Mouse (Mus musculus): ENCODE measurements around the gene Rcc1. TPM values are rescaled to one million over a fixed set of nuclear protein-coding genes. Genes with fewer than 3 reads are reported as not detected.

The Rcc1 gene
- 4.2 TPM for polyA plus RNA-seq (2014; fragmentation: Illumina TruSeq; extraction: RNeasy Lipid Tissue Mini Kit (QIAGEN cat#74804); ENCODE audit: low read depth, low replicate concordance)

GRCm38 (mm10) chr4:132353481-132353885 is at the start of gene Rcc1:
Gene Rcc1 (minus strand): TSS chr4:132353605.

DNA sequence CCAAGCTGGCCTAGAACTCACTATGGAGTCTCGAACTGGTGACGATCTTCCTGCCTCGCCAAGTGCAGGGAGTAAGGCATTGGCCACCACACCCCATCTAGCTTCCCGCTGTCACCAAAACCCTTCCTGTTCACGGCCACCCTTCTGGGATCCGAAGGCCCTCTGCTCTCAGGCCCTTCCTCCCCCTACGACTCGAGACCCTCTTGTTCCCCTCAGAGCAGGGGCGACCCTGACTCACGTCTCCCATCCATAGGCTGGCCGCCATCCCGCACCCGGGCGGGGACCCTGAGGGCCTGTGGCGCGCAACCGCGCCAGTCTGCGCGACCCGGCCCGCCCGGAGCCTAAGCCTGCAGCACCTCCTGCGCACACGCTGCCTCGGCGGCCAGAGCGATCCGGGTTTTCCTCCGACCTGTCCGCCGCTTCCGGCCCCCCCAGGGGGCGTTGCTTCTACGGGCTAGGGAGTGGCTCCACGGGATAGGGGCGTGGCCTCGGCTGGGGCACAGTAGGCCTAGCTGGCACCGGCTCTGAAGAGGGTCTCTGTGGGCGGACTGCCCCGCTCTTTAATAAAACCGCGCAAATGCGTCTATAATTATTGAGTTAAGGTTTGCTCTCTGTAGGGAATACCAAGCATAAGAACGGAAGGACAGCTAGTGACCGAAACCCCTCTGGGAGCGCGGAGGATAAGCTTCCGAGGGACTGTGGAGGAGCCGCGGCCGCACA is 24.1 kb downstream of the Rcc1 start, which contains the start of gene Trnau1ap:
Trnau1ap (minus strand) TSS at position 424 of the 720 bp plus-strand sequence.

GRCm38 (mm10) chr4:132302939-132303479 is 50.4 kb downstream of the Rcc1 start, which contains the start of gene Rab42:
Gene Rab42 (minus strand): TSS chr4:132303385.

Other genes starting within 250 kb of the Rcc1 start
- gene Oprd1, start 209.1 kb downstream of the Rcc1 start, polyA plus RNA-seq (2014; fragmentation: Illumina TruSeq; extraction: RNeasy Lipid Tissue Mini Kit (QIAGEN cat#74804); ENCODE audit: low read depth, low replicate concordance): not detected
- gene Ythdf2, start 141.3 kb downstream of the Rcc1 start, polyA plus RNA-seq (2014; fragmentation: Illumina TruSeq; extraction: RNeasy Lipid Tissue Mini Kit (QIAGEN cat#74804); ENCODE audit: low read depth, low replicate concordance): 38.8 TPM
- gene Gmeb1, start 92.0 kb downstream of the Rcc1 start, polyA plus RNA-seq (2014; fragmentation: Illumina TruSeq; extraction: RNeasy Lipid Tissue Mini Kit (QIAGEN cat#74804); ENCODE audit: low read depth, low replicate concordance): 3.7 TPM
- gene Taf12, start 79.2 kb downstream of the Rcc1 start, polyA plus RNA-seq (2014; fragmentation: Illumina TruSeq; extraction: RNeasy Lipid Tissue Mini Kit (QIAGEN cat#74804); ENCODE audit: low read depth, low replicate concordance): 15.7 TPM
- not detected for gene Rab42, start 50.2 kb downstream of the Rcc1 start, polyA plus RNA-seq (2014; fragmentation: Illumina TruSeq; extraction: RNeasy Lipid Tissue Mini Kit (QIAGEN cat#74804); ENCODE audit: low read depth, low replicate concordance)
- 7.0 TPM for gene Trnau1ap, start 24.1 kb downstream of the Rcc1 start, polyA plus RNA-seq (2014; fragmentation: Illumina TruSeq; extraction: RNeasy Lipid Tissue Mini Kit (QIAGEN cat#74804); ENCODE audit: low read depth, low replicate concordance)
- 27.5 TPM for gene Phactr4, start 68.9 kb upstream of the Rcc1 start, polyA plus RNA-seq (2014; fragmentation: Illumina TruSeq; extraction: RNeasy Lipid Tissue Mini Kit (QIAGEN cat#74804); ENCODE audit: low read depth, low replicate concordance)
- gene Med18, start 110.3 kb upstream of the Rcc1 start, polyA plus RNA-seq (2014; fragmentation: Illumina TruSeq; extraction: RNeasy Lipid Tissue Mini Kit (QIAGEN cat#74804); ENCODE audit: low read depth, low replicate concordance): 1.6 TPM
- gene Sesn2, start 156.9 kb upstream of the Rcc1 start, polyA plus RNA-seq (2014; fragmentation: Illumina TruSeq; extraction: RNeasy Lipid Tissue Mini Kit (QIAGEN cat#74804); ENCODE audit: low read depth, low replicate concordance): 2.3 TPM
- gene Atpif1, start 180.1 kb upstream of the Rcc1 start, polyA plus RNA-seq (2014; fragmentation: Illumina TruSeq; extraction: RNeasy Lipid Tissue Mini Kit (QIAGEN cat#74804); ENCODE audit: low read depth, low replicate concordance): 672 TPM
- gene Dnajc8, start 181.9 kb upstream of the Rcc1 start, polyA plus RNA-seq (2014; fragmentation: Illumina TruSeq; extraction: RNeasy Lipid Tissue Mini Kit (QIAGEN cat#74804); ENCODE audit: low read depth, low replicate concordance): 199 TPM
- 0.24 TPM for gene Ptafr, start 210.5 kb upstream of the Rcc1 start, polyA plus RNA-seq (2014; fragmentation: Illumina TruSeq; extraction: RNeasy Lipid Tissue Mini Kit (QIAGEN cat#74804); ENCODE audit: low read depth, low replicate concordance)

Data from kidney, adult 10 weeks (tissue).